22 mouse cellular contexts compared by ENCODE assay signal in genomic region chr5:20607503-20607902, GRCm38 (mm10).
"Had no signal": no experiment of that assay in that cellular context is flagged by ENCODE, and none has a peak within 500 bp of the region (broad histone marks: within the 10 kb centered on the region; RNA-seq: fewer than 3 reads in every experiment).

No protein-coding gene starts in this region.

- ATAC-seq: liver, postnatal 0 days; lung, postnatal 0 days; midbrain, embryonic 13.5 days; midbrain, embryonic 15.5 days had no signal

- H3K4me3 ChIP-seq: liver, embryonic 15.5 days; lung, embryonic 15.5 days; megakaryocyte, embryonic 14.5 days; midbrain, embryonic 13.5 days; midbrain, embryonic 15.5 days; neural tube, embryonic 13.5 days; neural tube, embryonic 15.5 days had no signal

- H3K9ac ChIP-seq: liver, embryonic 15.5 days; liver, postnatal 0 days; lung, embryonic 15.5 days; midbrain, embryonic 13.5 days; midbrain, embryonic 15.5 days; neural tube, embryonic 13.5 days; neural tube, embryonic 15.5 days had no signal

- H3K36me3 ChIP-seq: liver, embryonic 15.5 days; lung, embryonic 15.5 days had no signal

- H3K4me1 ChIP-seq: liver, embryonic 15.5 days; lung, embryonic 15.5 days; megakaryocyte, embryonic 14.5 days; midbrain, embryonic 15.5 days; neural tube, embryonic 15.5 days had no signal

- DNase-seq: liver, postnatal 0 days; lung, adult 2 months; lung, postnatal 14 days; lung, postnatal 36 days; retina, postnatal 1 day; right cerebral cortex, adult 18-20 months; right cerebral cortex, postnatal 25 days; right cerebral cortex, postnatal 4 days; spleen, adult 18-20 months; thymus, adult 18-20 months; thymus, postnatal 14 days; thymus, postnatal 36 days had no signal

- H3K9me3 ChIP-seq: liver, embryonic 15.5 days; lung, embryonic 15.5 days; megakaryocyte, embryonic 14.5 days; midbrain, embryonic 13.5 days; midbrain, embryonic 15.5 days; neural tube, embryonic 13.5 days; neural tube, embryonic 15.5 days had no signal

- H3K4me2 ChIP-seq: liver, embryonic 15.5 days; lung, embryonic 15.5 days; midbrain, embryonic 11.5 days; midbrain, embryonic 13.5 days; midbrain, embryonic 15.5 days; neural tube, embryonic 13.5 days; neural tube, embryonic 15.5 days had no signal

- H3K27me3 ChIP-seq: liver, embryonic 15.5 days; lung, embryonic 15.5 days; megakaryocyte, embryonic 14.5 days; midbrain, embryonic 13.5 days; midbrain, embryonic 15.5 days; neural tube, embryonic 13.5 days; neural tube, embryonic 15.5 days had no signal

- H3K27ac ChIP-seq: liver, embryonic 15.5 days; lung, embryonic 15.5 days; macrophage; midbrain, embryonic 13.5 days; midbrain, embryonic 15.5 days; neural tube, embryonic 13.5 days; neural tube, embryonic 15.5 days had no signal
